Mouse (Mus musculus) heart, adult 2 months (tissue): ENCODE results near the gene Tas2r124. TPM values are rescaled to one million over a fixed set of nuclear protein-coding genes. Genes with fewer than 3 reads are reported as not detected.

Source experiments
- DNase-seq, 2 experiments: peaks; one replicate each; pipeline ENCODE4 v3.0.0; 2021
- H3K27ac ChIP-seq: fragments of 200-600 bp; 2 replicates; pipeline ENCODE4 v1.8.1; 2022
- H3K27me3 ChIP-seq: fragments of 200-500 bp; 2 replicates; pipeline ENCODE4 v1.6.1; 2012; ENCODE audit warnings: mild to moderate bottlenecking, low read length, inconsistent platforms, mixed read lengths; ENCODE audit not compliant: control insufficient read depth, insufficient read depth
- H3K36me3 ChIP-seq: fragments of 200-500 bp; 2 replicates; pipeline ENCODE4 v1.6.1; 2012; ENCODE audit warnings: low read length, inconsistent platforms; ENCODE audit not compliant: control insufficient read depth, insufficient read depth
- H3K4me1 ChIP-seq: fragments of 200-500 bp; 2 replicates; pipeline ENCODE4 v1.6.1; 2011; ENCODE audit warnings: low read length; ENCODE audit not compliant: control insufficient read depth, insufficient read depth
- H3K4me3 ChIP-seq: fragments of 200-600 bp; 2 replicates; pipeline ENCODE4 v1.8.1; 2022
- H3K79me2 ChIP-seq: fragments of 200-500 bp; replicated peaks from 2 replicates; pipeline ENCODE4 v1.6.1; 2012; ENCODE audit warnings: mild to moderate bottlenecking, inconsistent platforms, low read length, moderate library complexity, mixed read lengths; ENCODE audit not compliant: control insufficient read depth, insufficient read depth
- H3K9ac ChIP-seq: fragments of 200-500 bp; 2 replicates; pipeline ENCODE4 v1.6.1; 2012; ENCODE audit warnings: low read depth, mild to moderate bottlenecking, control low read depth, inconsistent platforms, low read length, mixed read lengths
- CTCF ChIP-seq: fragments of 200-600 bp; IDR thresholded peaks from 2 replicates; pipeline ENCODE4 v1.8.1; 2022; ENCODE audit warnings: antibody characterized with exemption, mild to moderate bottlenecking, moderate library complexity
- EP300 ChIP-seq: fragments of 200-500 bp; IDR thresholded peaks from 2 replicates; pipeline ENCODE4 v1.6.1; 2011; ENCODE audit warnings: low read depth, low read length, control low read depth; ENCODE audit not compliant: insufficient read depth
- POLR2A ChIP-seq: fragments of 200-500 bp; IDR thresholded peaks from 2 replicates; pipeline ENCODE4 v1.6.1; 2011; ENCODE audit warnings: mild to moderate bottlenecking, low read depth, low read length, control low read depth; ENCODE audit not compliant: insufficient read depth
- WGBS: fragments of 180-500 bp; shearing (Covaris S2); methylation state at CpG from one replicate; pipeline ENCODE4 v1.1.7; 2018; 5-methylcytosine and 5-hydroxymethylcytosine counted together
- intact Hi-C: fragments of 180-260 bp; cut with DNase I; formaldehyde crosslinking; loops from one replicate; pipeline ENCODE4 v1.15.1; 2025
- long read RNA-seq: library from polyadenylated mRNA; stranded (forward); transcript quantifications from one replicate; pipeline ENCODE4 v2.0.0, GENCODE M21; 2021
- polyA plus RNA-seq: library from polyadenylated mRNA; depleted of rRNA; stranded (reverse); fragments of >200 nt; gene quantifications from 2 replicates; pipeline ENCODE4 v1.2.3, GENCODE M21; 2012; rRNA removed
- total RNA-seq, 2 experiments: library from RNA; stranded (reverse); gene quantifications; 2 replicates each; pipeline ENCODE4 v1.2.3; 2021

Gene Tas2r124
- total RNA-seq (not detected), polyA plus RNA-seq (not detected in 2 replicates)
- long read RNA-seq = 0 reads

DNA sequence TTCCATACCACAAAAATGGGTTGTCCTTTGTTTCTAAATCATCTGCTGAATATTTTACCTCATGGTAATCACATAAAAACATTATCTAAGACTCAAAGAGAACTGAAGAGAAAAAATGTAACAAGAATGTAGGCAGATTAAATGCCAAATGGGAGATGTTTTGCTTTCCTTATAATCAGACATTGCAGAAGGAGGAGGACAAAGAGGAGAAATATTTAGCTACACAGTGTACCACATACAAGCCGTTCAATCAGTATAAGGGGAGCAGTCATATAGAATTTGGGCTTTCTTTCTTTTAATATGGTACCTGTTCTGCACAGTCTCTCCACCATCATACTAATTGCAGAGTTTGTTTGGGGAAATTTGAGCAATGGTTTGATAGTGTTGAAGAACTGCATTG, at the start of gene Tas2r124:
Gene Tas2r124, plus strand, starts transcription at position 301 of the 400 bp plus-strand sequence.
- Histone ChIP-seq H3K79me2 (no peaks in the 10 kb centered on the region), H3K9ac (no peak within 1 kb of the TSS), H3K27ac (no peak within 1 kb of the TSS), H3K4me3 (no peak within 1 kb of the TSS), H3K36me3 (no peaks in the 10 kb centered on the region), H3K27me3 (no peaks in the 10 kb centered on the region), H3K4me1 (no peaks in the 10 kb centered on the region)
- no peak for DNase-seq
- 76% methylated on average over 1 of the region's 1 CpGs for WGBS
- intact Hi-C loops = no loop called here
- TF ChIP-seq POLR2A (no peak), CTCF (no peak), EP300 (no peak)

GRCm38 (mm10) chr6:132711828-132712227, 42.7 kb upstream of the Tas2r124 start, which contains the start of gene Tas2r122:
TSS of gene Tas2r122 (minus strand) at chr6:132711928.
- TF ChIP-seq CTCF = no peak
- no peak for TF ChIP-seq EP300
- TF ChIP-seq POLR2A = no peak
- H3K79me2 ChIP-seq = no peaks in the 10 kb centered on the region
- H3K27me3 ChIP-seq = no peaks in the 10 kb centered on the region
- DNase-seq = no peak
- no peaks in the 10 kb centered on the region for H3K4me1 ChIP-seq
- intact Hi-C loops = no loop called here
- H3K9ac ChIP-seq = no peak within 1 kb of the TSS
- no peak within 1 kb of the TSS for H3K4me3 ChIP-seq
- no peaks in the 10 kb centered on the region for H3K36me3 ChIP-seq
- no peak within 1 kb of the TSS for H3K27ac ChIP-seq
- 66% methylated on average over 3 of the region's 3 CpGs for WGBS

DNA sequence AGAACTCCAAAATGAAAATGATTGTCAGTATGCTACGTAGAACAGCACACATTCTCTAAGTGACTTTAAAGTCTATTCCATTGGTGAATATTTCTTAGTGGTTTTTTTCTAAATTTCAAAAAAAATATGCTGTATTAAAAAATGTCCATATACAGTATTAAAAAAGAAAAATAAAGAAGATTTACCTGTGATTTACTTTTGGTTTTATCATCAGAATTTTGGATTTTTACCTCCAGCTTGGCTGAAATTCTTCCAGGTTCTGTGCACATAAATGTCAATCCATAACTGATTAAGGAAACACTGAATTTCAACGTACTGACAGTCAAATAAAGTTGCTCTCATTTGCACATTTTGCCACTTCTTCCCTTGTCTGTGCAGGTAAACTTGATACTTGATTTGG, 16.6 kb upstream of the Tas2r124 start, which contains the start of gene Tas2r115:
Gene Tas2r115, minus strand, starts transcription at position 101 of the 400 bp plus-strand sequence.
- DNase-seq = no peak
- no peak within 1 kb of the TSS for H3K4me3 ChIP-seq
- no peaks in the 10 kb centered on the region for H3K27me3 ChIP-seq
- H3K79me2 ChIP-seq = no peaks in the 10 kb centered on the region
- WGBS = 61% methylated on average over 2 of the region's 2 CpGs
- no peak within 1 kb of the TSS for H3K9ac ChIP-seq
- no peak for TF ChIP-seq EP300
- no peak for TF ChIP-seq CTCF
- TF ChIP-seq POLR2A = no peak
- no peaks in the 10 kb centered on the region for H3K4me1 ChIP-seq
- H3K36me3 ChIP-seq = no peaks in the 10 kb centered on the region
- intact Hi-C loops = no loop called here
- H3K27ac ChIP-seq = no peak within 1 kb of the TSS

GRCm38 (mm10) chr6:132750206-132750605, 4.3 kb upstream of the Tas2r124 start:
- Histone ChIP-seq H3K4me3 (no peak overlapping the region), H3K9ac (no peak overlapping the region), H3K36me3 (no peaks in the 10 kb centered on the region), H3K27ac (no peak overlapping the region), H3K79me2 (no peaks in the 10 kb centered on the region), H3K4me1 (no peaks in the 10 kb centered on the region), H3K27me3 (no peaks in the 10 kb centered on the region)
- intact Hi-C loops = no loop called here
- no peak for TF ChIP-seq EP300
- no peak for DNase-seq
- WGBS = 58% methylated on average over 2 of the region's 2 CpGs

GRCm38 (mm10) chr6:132761831-132762230, 7.3 kb downstream of the Tas2r124 start, which contains the start of gene Tas2r102:
TSS of gene Tas2r102 (plus strand) at chr6:132762131.
- intact Hi-C loops = no loop called here
- H3K4me1 ChIP-seq = no peaks in the 10 kb centered on the region
- 90% methylated on average over 2 of the region's 2 CpGs for WGBS
- H3K27me3 ChIP-seq = no peaks in the 10 kb centered on the region
- DNase-seq = no peak
- no peaks in the 10 kb centered on the region for H3K36me3 ChIP-seq
- H3K4me3 ChIP-seq = no peak within 1 kb of the TSS
- H3K9ac ChIP-seq = no peak within 1 kb of the TSS
- no peak within 1 kb of the TSS for H3K27ac ChIP-seq
- TF ChIP-seq EP300 (no peak), CTCF (no peak), POLR2A (no peak)
- H3K79me2 ChIP-seq = no peaks in the 10 kb centered on the region

GRCm38 (mm10) chr6:132778062-132778461, 23.5 kb downstream of the Tas2r124 start, which contains the start of gene Tas2r136:
TSS of gene Tas2r136 (minus strand) at chr6:132778162.
- Histone ChIP-seq H3K36me3 (no peaks in the 10 kb centered on the region), H3K4me3 (no peak within 1 kb of the TSS), H3K4me1 (no peaks in the 10 kb centered on the region), H3K79me2 (no peaks in the 10 kb centered on the region), H3K9ac (no peak within 1 kb of the TSS), H3K27ac (no peak within 1 kb of the TSS), H3K27me3 (no peaks in the 10 kb centered on the region)
- TF ChIP-seq EP300 = no peak
- TF ChIP-seq POLR2A = no peak
- TF ChIP-seq CTCF = no peak
- no peak for DNase-seq
- intact Hi-C loops = no loop called here
